Mouse (Mus musculus) neural tube, embryonic 12.5 days (tissue): Measurements from ENCODE around the gene Coro1a. TPM values are rescaled to one million over a fixed set of nuclear protein-coding genes. Genes with fewer than 3 reads are reported as not detected.
A peak's percentile ranks its signal among the peaks of the same experiment; 100 is the strongest.
"Not testable (repeated sequence)": the region's sequence is repeated elsewhere in the genome, so short reads cannot be mapped to it uniquely, and the experiment has no call there.

Source experiments
- ATAC-seq: fragments of 200-750 bp; cut with Nextera tagmentation; 2 replicates; pipeline ENCODE4 v1.8.0; 2017; ENCODE audit warnings: low read depth, mild to moderate bottlenecking, moderate TSS enrichment, moderate library complexity; ENCODE audit not compliant: low FRiP score
- H3K27ac ChIP-seq: fragments of 300-500 bp; sonication (generic); 2 replicates; pipeline ENCODE4 v1.5.1; 2016
- H3K27me3 ChIP-seq: fragments of 300-500 bp; sonication (generic); replicated peaks from 2 replicates; pipeline ENCODE4 v1.6.1; 2016; ENCODE audit warnings: mild to moderate bottlenecking
- H3K36me3 ChIP-seq: fragments of 300-500 bp; sonication (generic); 2 replicates; pipeline ENCODE4 v1.6.1; 2016; ENCODE audit warnings: mild to moderate bottlenecking
- H3K4me1 ChIP-seq: fragments of 300-500 bp; sonication (generic); 2 replicates; pipeline ENCODE4 v1.6.1; 2016
- H3K4me2 ChIP-seq: fragments of 300-500 bp; sonication (generic); replicated peaks from 2 replicates; pipeline ENCODE4 v1.6.1; 2016; ENCODE audit warnings: mild to moderate bottlenecking
- H3K4me3 ChIP-seq: fragments of 300-500 bp; sonication (generic); 2 replicates; pipeline ENCODE4 v1.5.1; 2016
- H3K9ac ChIP-seq: fragments of 300-500 bp; sonication (generic); 2 replicates; pipeline ENCODE4 v1.6.1; 2016; ENCODE audit warnings: mild to moderate bottlenecking
- H3K9me3 ChIP-seq: fragments of 300-500 bp; sonication (generic); 2 replicates; pipeline ENCODE4 v1.6.1; 2016; ENCODE audit warnings: mild to moderate bottlenecking
- WGBS: fragments of 180-500 bp; shearing (Covaris S2); methylation state at CpG from one replicate; pipeline ENCODE4 v1.1.7; 2016; 5-methylcytosine and 5-hydroxymethylcytosine counted together
- polyA plus RNA-seq: library from polyadenylated mRNA; unstranded; fragments of >200 nt; fragmentation: Nextera tagmentation; extraction: Ambion mirVana; gene quantifications from 2 replicates; pipeline ENCODE4 v1.2.1, GENCODE M21; 2016

Coro1a gene
- polyA plus RNA-seq, 1 experiment from 2014 or later, result 70.5 TPM

DNA sequence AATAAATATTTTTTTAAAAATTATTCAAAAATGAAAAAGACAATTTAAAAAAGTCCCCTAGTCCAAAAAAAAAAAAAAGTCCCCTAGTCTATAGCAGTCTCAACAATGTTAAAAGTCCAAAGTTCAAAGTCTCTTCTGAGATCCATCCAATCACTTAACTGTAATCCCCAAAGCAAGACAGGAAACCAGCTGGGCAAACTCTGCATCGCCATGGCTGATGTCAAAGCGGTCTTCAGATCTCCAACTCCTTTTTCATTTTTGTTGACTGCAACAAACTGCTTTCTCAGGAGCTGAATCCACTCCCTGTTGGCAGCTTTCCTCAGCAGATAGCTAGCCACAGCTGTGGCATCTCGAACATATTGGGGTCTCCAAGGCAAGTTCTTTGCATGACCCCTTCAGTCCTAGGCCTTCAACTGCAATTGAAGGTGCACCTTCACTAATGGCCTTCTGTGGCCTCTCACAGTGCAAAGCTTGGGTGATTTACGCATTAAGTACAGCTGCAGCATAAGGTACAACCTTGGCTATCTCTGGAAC lies 22.7 kb upstream of the Coro1a start:
- H3K9me3 ChIP-seq, H3K27me3 ChIP-seq, H3K9ac ChIP-seq, H3K4me3 ChIP-seq, ATAC-seq, H3K4me1 ChIP-seq, H3K4me2 ChIP-seq, H3K27ac ChIP-seq, H3K36me3 ChIP-seq: not testable (repeated sequence)
- WGBS, result 90% methylated on average over 4 of the region's 4 CpGs

DNA sequence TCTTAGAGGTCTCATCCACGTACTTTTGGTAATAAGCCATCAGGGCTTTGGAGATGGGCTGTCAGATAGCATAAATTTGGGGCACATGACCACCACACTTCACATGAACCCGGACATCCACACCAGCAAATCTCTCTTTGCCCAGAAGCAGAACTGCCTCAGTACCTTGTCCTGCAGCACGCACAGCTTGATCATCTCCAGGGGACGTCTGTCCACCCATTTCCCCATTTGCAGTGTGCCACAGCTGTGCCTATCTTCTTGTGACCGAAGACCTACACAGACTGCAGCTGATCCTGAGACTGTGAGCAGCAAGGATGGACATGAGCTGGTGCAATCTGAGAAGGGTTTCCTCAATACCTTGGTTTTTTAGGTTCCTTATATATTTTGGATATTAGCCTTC lies 18.1 kb upstream of the Coro1a start:
- ATAC-seq, result no peak
- Histone ChIP-seq H3K9me3 (no peaks in the 10 kb centered on the region), H3K4me3 (no peak overlapping the region), H3K27me3 (no peaks in the 10 kb centered on the region), H3K9ac (no peak overlapping the region), H3K4me2 (no peak overlapping the region), H3K4me1 (no peaks in the 10 kb centered on the region), H3K36me3 (no peaks in the 10 kb centered on the region), H3K27ac (no peak overlapping the region)
- WGBS, result 77% methylated on average over 5 of the region's 5 CpGs

DNA sequence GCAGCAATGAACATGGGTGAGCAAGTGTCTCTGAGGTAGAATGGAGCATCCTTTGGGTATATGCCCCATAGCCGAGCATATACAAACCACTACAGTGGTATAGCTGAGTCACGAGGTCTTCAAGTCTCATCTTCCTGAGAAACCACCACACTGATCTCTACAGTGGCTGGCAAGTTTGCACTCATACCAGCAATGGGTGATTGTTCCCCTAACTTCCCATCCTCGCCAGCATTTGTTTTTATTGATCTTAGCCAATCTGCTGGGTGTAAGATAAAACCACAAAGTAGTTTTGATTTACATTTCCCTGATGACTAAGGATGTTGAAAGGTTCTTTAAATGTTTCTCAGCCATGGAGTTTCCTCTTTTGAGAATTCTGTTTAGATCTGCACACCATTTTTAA lies 17.5 kb upstream of the Coro1a start:
- 78% methylated on average over 3 of the region's 3 CpGs for WGBS
- Histone ChIP-seq H3K9ac (no peak overlapping the region), H3K4me2 (no peak overlapping the region), H3K27ac (no peak overlapping the region), H3K4me1 (no peaks in the 10 kb centered on the region), H3K36me3 (no peaks in the 10 kb centered on the region), H3K4me3 (no peak overlapping the region), H3K27me3 (no peaks in the 10 kb centered on the region), H3K9me3 (no peaks in the 10 kb centered on the region)
- no peak for ATAC-seq

DNA sequence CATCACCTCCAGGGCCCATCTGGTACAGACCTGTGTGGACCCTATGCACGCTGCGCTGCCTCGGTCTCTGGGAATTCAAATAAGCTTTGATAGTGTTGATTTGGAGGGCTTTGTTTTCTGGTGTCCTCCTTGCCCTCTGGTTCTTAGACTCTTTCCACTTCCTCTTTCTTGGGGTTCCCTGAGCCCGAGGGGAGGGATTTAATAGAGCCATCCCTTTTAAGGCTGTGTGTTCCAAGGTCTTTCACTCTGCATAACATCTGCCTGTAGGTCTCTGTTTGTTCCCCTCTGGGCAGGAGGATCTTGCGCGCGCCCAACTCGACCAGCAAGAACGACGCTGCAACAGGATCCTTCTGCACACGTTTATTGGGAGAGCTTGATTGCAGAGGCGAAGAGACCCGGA lies 14.0 kb upstream of the Coro1a start:
- H3K27me3 ChIP-seq, result no peaks in the 10 kb centered on the region
- ATAC-seq, result no peak
- no peak overlapping the region for H3K4me3 ChIP-seq
- no peak overlapping the region for H3K4me2 ChIP-seq
- no peaks in the 10 kb centered on the region for H3K36me3 ChIP-seq
- no peaks in the 10 kb centered on the region for H3K9me3 ChIP-seq
- H3K9ac ChIP-seq, result no peak overlapping the region
- no peak overlapping the region for H3K27ac ChIP-seq
- 94% methylated on average over 13 of the region's 13 CpGs for WGBS
- no peaks in the 10 kb centered on the region for H3K4me1 ChIP-seq

DNA sequence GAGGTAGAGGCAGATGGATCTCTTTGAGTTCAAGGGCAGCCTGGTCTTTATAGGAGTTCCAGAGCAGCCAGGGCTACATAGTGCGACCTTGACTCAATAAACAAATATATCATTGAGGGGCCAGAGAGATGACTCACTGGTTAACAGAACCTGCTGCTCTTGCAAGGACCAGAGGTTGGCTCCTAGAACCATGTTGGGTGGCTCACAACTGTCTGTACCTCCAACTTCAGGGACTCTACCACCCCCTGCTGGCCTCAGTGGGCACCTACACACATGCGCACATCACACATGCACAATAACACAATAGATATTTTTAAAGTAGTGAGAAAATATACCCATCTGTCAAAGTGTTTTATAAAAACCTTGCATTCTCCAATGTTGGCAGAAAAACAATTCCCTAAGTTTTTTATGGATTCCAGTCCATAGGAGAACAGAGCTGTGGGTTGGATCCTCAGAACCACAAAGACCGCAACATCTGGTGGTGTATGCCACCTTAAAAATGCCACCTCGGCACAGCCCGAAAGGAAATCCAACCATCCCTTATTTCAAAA lies 11.3 kb upstream of the Coro1a start:
- no peak overlapping the region for H3K9ac ChIP-seq
- no peak overlapping the region for H3K4me3 ChIP-seq
- no peaks in the 10 kb centered on the region for H3K9me3 ChIP-seq
- ATAC-seq, result no peak
- H3K36me3 ChIP-seq, result no peaks in the 10 kb centered on the region
- H3K27me3 ChIP-seq, result no peaks in the 10 kb centered on the region
- WGBS, result 95% methylated on average over 5 of the region's 5 CpGs
- H3K27ac ChIP-seq, result no peak overlapping the region
- H3K4me1 ChIP-seq, result no peaks in the 10 kb centered on the region
- no peak overlapping the region for H3K4me2 ChIP-seq

DNA sequence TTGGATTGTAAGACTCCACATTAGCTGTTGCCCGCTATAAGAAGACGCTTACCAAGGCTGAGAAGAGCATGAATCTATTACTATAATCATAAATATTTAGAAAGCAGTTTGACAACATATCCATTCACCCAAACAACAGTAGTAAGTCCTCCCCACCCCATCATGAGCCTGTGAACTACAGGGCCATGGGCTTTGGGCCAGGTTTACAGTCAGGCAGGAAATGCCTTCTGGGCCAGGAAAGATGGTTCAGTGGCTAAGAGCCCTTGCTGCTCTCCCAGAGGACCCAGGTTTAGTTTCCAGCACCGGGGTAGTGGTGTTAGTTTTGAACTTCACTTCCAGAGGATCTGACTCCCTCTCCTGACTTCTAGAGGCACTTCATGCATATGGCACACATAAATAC lies 10.0 kb upstream of the Coro1a start:
- Histone ChIP-seq H3K36me3 (no peaks in the 10 kb centered on the region), H3K4me3 (no peak overlapping the region), H3K9ac (no peak overlapping the region), H3K27me3 (no peaks in the 10 kb centered on the region), H3K4me1 (no peaks in the 10 kb centered on the region), H3K9me3 (no peaks in the 10 kb centered on the region), H3K27ac (no peak overlapping the region), H3K4me2 (no peak overlapping the region)
- 98% methylated on average over 3 of the region's 3 CpGs for WGBS
- ATAC-seq, result no peak

DNA sequence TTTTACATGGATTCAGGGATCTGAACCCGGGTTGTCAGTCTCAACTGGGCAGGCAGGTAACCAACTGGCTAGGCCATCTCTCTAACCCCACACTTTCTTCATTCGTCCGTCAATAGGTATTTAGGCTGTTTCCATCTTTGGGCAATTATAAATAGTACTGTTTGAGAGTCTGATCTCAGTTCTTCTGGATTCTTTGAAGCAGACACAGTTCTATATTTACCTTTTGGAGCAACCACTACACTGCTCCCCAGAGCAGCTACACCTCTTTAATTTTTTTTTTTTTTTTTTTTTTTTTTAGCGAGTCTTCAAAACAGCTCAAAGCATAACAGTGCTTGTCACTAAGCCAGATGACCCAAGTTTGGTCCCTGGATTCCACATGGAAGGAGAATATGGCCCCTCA lies 8.1 kb upstream of the Coro1a start:
- Histone ChIP-seq H3K4me1 (no peaks in the 10 kb centered on the region), H3K4me2 (no peak overlapping the region), H3K36me3 (no peaks in the 10 kb centered on the region), H3K9me3 (no peaks in the 10 kb centered on the region), H3K4me3 (no peak overlapping the region), H3K9ac (no peak overlapping the region), H3K27ac (no peak overlapping the region), H3K27me3 (no peaks in the 10 kb centered on the region)
- 84% methylated on average over 4 of the region's 4 CpGs for WGBS
- ATAC-seq, result no peak

DNA sequence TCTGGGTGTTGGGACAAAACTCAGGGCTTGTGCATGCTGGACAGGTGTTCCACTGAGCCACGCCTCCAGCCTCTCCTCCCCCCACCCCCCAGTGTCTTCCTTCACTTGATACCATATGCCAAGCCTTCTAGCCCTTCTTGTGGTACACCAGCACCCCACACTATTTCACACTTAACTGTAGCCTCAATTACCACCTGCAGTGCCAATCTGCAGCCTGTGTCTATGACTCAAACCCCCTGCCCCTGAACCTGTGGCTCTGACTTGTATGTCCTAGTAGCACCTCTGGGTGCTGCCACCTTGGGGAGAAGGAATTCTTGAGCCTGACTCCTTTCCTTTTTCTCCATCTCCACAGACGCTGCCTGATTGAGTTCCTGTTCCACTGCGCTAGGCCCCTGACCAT lies 4.3 kb upstream of the Coro1a start:
- no peak for ATAC-seq
- Histone ChIP-seq H3K27ac (no peak overlapping the region), H3K4me1 (no peaks in the 10 kb centered on the region), H3K4me3 (no peak overlapping the region), H3K9ac (no peak overlapping the region), H3K36me3 (no peaks in the 10 kb centered on the region), H3K27me3 (no peaks in the 10 kb centered on the region), H3K4me2 (no peak overlapping the region), H3K9me3 (no peaks in the 10 kb centered on the region)
- 72% methylated on average over 3 of the region's 3 CpGs for WGBS

DNA sequence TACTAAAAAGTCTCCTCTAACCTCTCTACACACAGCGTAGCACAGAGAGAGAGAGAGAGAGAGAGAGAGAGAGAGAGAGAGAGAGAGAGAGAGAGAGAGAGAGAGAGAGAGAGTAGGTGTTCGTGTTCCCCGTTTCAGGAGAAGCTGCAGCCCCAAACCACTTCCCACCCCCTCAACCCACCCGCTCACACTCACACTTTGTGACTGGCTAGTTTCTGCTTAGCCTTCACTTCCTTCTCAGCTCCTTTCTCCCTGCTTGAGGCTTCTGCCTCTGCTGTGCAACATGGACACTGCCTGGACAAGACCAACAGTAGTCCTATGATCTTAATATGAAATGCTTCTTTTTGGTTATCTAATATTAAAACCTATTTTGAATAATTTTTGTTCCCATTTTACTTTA lies 2.7 kb upstream of the Coro1a start:
- Histone ChIP-seq H3K4me3 (no peak overlapping the region), H3K4me2 (no peak overlapping the region), H3K4me1 (no peaks in the 10 kb centered on the region), H3K27ac (no peak overlapping the region), H3K36me3 (no peaks in the 10 kb centered on the region), H3K27me3 (0 out of 2 replicates have a peak, but pooled peaks cover 5% of the 10 kb centered on the region), H3K9ac (no peak overlapping the region), H3K9me3 (no peaks in the 10 kb centered on the region)
- 69% methylated on average over 4 of the region's 4 CpGs for WGBS
- ATAC-seq, result no peak

DNA sequence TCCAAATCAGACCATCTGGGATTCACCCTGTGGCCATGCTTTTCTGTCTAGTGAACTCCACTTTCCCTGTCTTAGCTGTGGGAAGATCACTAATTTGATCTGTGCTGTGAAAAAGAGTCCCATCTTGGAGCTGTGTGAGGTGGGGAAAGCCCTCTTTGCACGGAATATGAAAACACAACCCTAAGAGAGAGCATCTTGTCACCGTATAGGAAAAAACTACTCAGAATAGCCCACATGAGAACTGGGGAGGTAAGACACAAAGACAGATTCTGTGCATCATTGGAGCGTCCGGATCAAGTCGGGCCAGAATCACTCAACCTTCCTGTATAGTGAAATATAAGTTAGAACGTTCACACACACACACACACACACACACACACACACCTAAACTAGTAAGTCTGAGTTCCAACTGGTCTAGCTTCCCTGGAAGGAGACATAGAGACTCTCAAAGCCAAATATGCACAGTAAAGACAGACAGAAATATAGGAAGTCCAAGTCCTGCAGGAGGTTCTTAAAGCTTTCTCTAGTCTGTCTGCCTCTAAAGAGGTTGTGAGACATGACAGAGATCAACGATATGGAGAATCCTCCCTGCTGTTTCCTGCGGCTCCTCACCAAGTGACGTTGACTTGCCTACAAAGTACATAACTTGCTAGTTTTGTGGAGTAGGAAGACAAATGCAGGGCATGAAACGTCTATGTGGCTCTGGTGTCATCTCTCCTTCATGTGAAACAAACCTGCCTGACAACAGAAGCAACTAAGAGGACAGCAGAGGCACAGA lies 777 bp upstream of the Coro1a start:
- 84% methylated on average over 10 of the region's 10 CpGs for WGBS
- no peaks in the 10 kb centered on the region; the same call in 1 of the 2 replicates for H3K36me3 ChIP-seq
- H3K4me2 ChIP-seq, result no peak overlapping the region
- peaks cover 14% of the 10 kb centered on the region for H3K4me1 ChIP-seq
- no peak overlapping the region for H3K4me3 ChIP-seq
- no peaks in the 10 kb centered on the region for H3K9me3 ChIP-seq
- no peak for ATAC-seq
- H3K9ac ChIP-seq, result no peak overlapping the region
- H3K27ac ChIP-seq, result no peak overlapping the region
- H3K27me3 ChIP-seq, result 0 out of 2 replicates have a peak, but pooled peaks cover 17% of the 10 kb centered on the region

DNA sequence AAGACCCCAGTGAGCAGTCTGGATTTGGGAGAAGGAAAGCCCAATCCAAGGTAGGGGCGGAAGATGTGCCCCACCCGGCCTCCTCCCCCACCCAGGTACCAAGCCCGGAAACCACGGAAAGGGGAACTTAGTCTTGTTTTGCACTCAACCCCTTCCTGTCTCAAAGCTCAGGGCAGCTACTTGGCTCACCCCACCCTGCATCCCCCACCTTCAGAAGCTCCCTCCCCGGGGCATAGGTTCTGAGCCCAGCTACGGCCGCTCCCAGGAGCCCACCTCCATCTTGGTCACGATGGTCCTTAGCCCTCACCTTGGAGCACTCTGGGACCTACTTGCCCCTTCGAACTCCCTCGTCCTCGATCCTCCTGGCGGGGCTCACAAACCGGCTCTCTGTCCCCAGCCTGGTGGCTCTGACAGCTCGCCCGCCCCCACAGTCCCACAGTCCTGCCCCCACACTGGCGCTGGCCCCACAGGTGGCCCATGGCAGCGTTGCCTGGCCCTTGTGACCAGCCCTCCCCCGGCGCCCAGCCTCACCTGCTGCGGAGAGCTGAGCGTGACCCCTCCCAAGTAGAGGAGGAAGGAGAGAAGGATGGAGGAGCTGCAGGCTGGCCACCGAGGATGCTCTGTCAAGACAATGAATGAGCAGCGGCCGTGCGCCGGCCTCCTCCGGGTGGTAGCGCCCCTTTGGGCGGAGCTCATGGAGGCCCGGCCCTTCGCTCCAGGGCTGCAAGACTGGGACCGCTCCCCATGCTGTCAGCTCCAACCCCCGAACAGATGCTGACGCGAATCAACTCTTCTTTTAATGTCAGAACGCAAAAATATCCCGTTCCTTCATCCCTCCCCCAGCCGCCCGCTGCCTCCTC lies 3.2 kb downstream of the Coro1a start:
- Histone ChIP-seq H3K27ac (no peak overlapping the region), H3K27me3 (peaks cover 28% of the 10 kb centered on the region; the same call in 1 of the 2 replicates), H3K4me2 (peak overlapping the region; percentile 94), H3K4me1 (peaks cover 27% of the 10 kb centered on the region), H3K4me3 (peak overlapping the region; percentile 56), H3K9ac (peak overlapping the region; percentile 77), H3K9me3 (no peaks in the 10 kb centered on the region), H3K36me3 (peaks cover 13% of the 10 kb centered on the region)
- peak; percentile 76 for ATAC-seq
- 3% methylated on average over 39 of the region's 39 CpGs for WGBS

DNA sequence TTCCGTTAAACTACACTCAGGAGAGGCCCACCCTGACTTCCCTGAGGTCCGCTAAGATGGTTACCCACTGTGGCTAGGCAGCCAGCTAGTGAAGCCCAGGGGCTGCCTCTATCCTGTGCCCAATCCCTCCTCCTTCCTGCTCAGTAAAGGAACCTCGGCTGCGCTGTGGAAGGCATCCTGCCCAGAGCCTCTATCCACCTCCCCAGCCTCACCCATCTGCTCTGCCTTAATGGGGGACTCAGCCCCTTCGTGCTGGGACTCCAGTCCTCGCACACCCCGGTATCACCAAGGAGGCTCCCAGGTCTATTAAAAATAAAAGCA lies 3.9 kb downstream of the Coro1a start:
- 20% methylated on average over 7 of the region's 7 CpGs for WGBS
- H3K27me3 ChIP-seq, result peaks cover 28% of the 10 kb centered on the region; the same call in 1 of the 2 replicates
- peak overlapping the region; percentile 77 for H3K9ac ChIP-seq
- peaks cover 27% of the 10 kb centered on the region for H3K4me1 ChIP-seq
- peak overlapping the region; percentile 94 for H3K4me2 ChIP-seq
- H3K36me3 ChIP-seq, result peaks cover 20% of the 10 kb centered on the region
- H3K9me3 ChIP-seq, result no peaks in the 10 kb centered on the region
- no peak overlapping the region for H3K27ac ChIP-seq
- peak overlapping the region; percentile 56 for H3K4me3 ChIP-seq
- peak; percentile 22; the same call in 1 of the 2 replicates for ATAC-seq
